Mouse (Mus musculus) heart, adult 2 months (tissue): ENCODE results near the gene Pdgfa. TPM values are rescaled to one million over a fixed set of nuclear protein-coding genes. Genes with fewer than 3 reads are reported as not detected.
A peak's percentile ranks its signal among the peaks of the same experiment; 100 is the strongest.

Experiments
- DNase-seq, 2 experiments: peaks; one replicate each; pipeline ENCODE4 v3.0.0; 2021
- H3K27ac ChIP-seq: fragments of 200-600 bp; 2 replicates; pipeline ENCODE4 v1.8.1; 2022
- H3K27me3 ChIP-seq: fragments of 200-500 bp; 2 replicates; pipeline ENCODE4 v1.6.1; 2012; ENCODE audit warnings: mild to moderate bottlenecking, low read length, inconsistent platforms, mixed read lengths; ENCODE audit not compliant: control insufficient read depth, insufficient read depth
- H3K36me3 ChIP-seq: fragments of 200-500 bp; 2 replicates; pipeline ENCODE4 v1.6.1; 2012; ENCODE audit warnings: low read length, inconsistent platforms; ENCODE audit not compliant: control insufficient read depth, insufficient read depth
- H3K4me1 ChIP-seq: fragments of 200-500 bp; 2 replicates; pipeline ENCODE4 v1.6.1; 2011; ENCODE audit warnings: low read length; ENCODE audit not compliant: control insufficient read depth, insufficient read depth
- H3K4me3 ChIP-seq: fragments of 200-600 bp; 2 replicates; pipeline ENCODE4 v1.8.1; 2022
- H3K79me2 ChIP-seq: fragments of 200-500 bp; replicated peaks from 2 replicates; pipeline ENCODE4 v1.6.1; 2012; ENCODE audit warnings: mild to moderate bottlenecking, inconsistent platforms, low read length, moderate library complexity, mixed read lengths; ENCODE audit not compliant: control insufficient read depth, insufficient read depth
- H3K9ac ChIP-seq: fragments of 200-500 bp; 2 replicates; pipeline ENCODE4 v1.6.1; 2012; ENCODE audit warnings: low read depth, mild to moderate bottlenecking, control low read depth, inconsistent platforms, low read length, mixed read lengths
- CTCF ChIP-seq: fragments of 200-600 bp; IDR thresholded peaks from 2 replicates; pipeline ENCODE4 v1.8.1; 2022; ENCODE audit warnings: antibody characterized with exemption, mild to moderate bottlenecking, moderate library complexity
- EP300 ChIP-seq: fragments of 200-500 bp; IDR thresholded peaks from 2 replicates; pipeline ENCODE4 v1.6.1; 2011; ENCODE audit warnings: low read depth, low read length, control low read depth; ENCODE audit not compliant: insufficient read depth
- POLR2A ChIP-seq: fragments of 200-500 bp; IDR thresholded peaks from 2 replicates; pipeline ENCODE4 v1.6.1; 2011; ENCODE audit warnings: mild to moderate bottlenecking, low read depth, low read length, control low read depth; ENCODE audit not compliant: insufficient read depth
- WGBS: fragments of 180-500 bp; shearing (Covaris S2); methylation state at CpG from one replicate; pipeline ENCODE4 v1.1.7; 2018; 5-methylcytosine and 5-hydroxymethylcytosine counted together
- intact Hi-C: fragments of 180-260 bp; cut with DNase I; formaldehyde crosslinking; loops from one replicate; pipeline ENCODE4 v1.15.1; 2025
- long read RNA-seq: library from polyadenylated mRNA; stranded (forward); transcript quantifications from one replicate; pipeline ENCODE4 v2.0.0, GENCODE M21; 2021
- polyA plus RNA-seq: library from polyadenylated mRNA; depleted of rRNA; stranded (reverse); fragments of >200 nt; gene quantifications from 2 replicates; pipeline ENCODE4 v1.2.3, GENCODE M21; 2012; rRNA removed
- total RNA-seq, 2 experiments: library from RNA; stranded (reverse); gene quantifications; 2 replicates each; pipeline ENCODE4 v1.2.3; 2021

Gene Pdgfa
- total RNA-seq = 10 to 100 TPM; 19.6 to 20.7 TPM
- polyA plus RNA-seq = 13.2 and 14.2 TPM in 2 replicates
- long read RNA-seq, transcript Pdgfa-202 (6 exons, 2,060 nt) = major isoform, 6 of 13 reads
- long read RNA-seq, partial matches to known transcripts = 1 of 13 reads
- long read RNA-seq, other reads (novel, unspliced or antisense) = 2 of 13 reads

GRCm38 (mm10) chr5:138997171-138997788 is at the start of gene Pdgfa:
Gene Pdgfa (minus strand): TSS chr5:138997370.
- WGBS = 8% methylated on average over 48 of the region's 48 CpGs
- H3K4me3 ChIP-seq = peak within 1 kb of the TSS; percentile 71
- H3K4me1 ChIP-seq = peaks cover 9% of the 10 kb centered on the region
- intact Hi-C loops = loop anchor here (2.0 to 5.0 kb wide), 2 partner anchors 18 to 85 kb away; no protein-coding TSS in a partner anchor
- H3K9ac ChIP-seq = peak within 1 kb of the TSS; percentile 89
- no peaks in the 10 kb centered on the region for H3K27me3 ChIP-seq
- peak within 1 kb of the TSS; percentile 91 for H3K27ac ChIP-seq
- TF ChIP-seq CTCF (no peak), EP300 (no peak), POLR2A (no peak)
- H3K79me2 ChIP-seq = no peaks in the 10 kb centered on the region
- peak; percentile 76 to 86 for DNase-seq
- H3K36me3 ChIP-seq = no peaks in the 10 kb centered on the region

GRCm38 (mm10) chr5:139046636-139047035 is 49.5 kb upstream of the Pdgfa start:
- Histone ChIP-seq H3K4me3 (no peak overlapping the region), H3K27ac (no peak overlapping the region), H3K4me1 (no peaks in the 10 kb centered on the region), H3K79me2 (no peaks in the 10 kb centered on the region), H3K27me3 (no peaks in the 10 kb centered on the region), H3K36me3 (no peaks in the 10 kb centered on the region), H3K9ac (no peak overlapping the region)
- TF ChIP-seq CTCF = no peak
- TF ChIP-seq EP300 = no peak
- no peak for TF ChIP-seq POLR2A
- intact Hi-C loops = no loop called here
- no peak for DNase-seq
- WGBS = 61% methylated on average over 5 of the region's 5 CpGs

GRCm38 (mm10) chr5:139043546-139043945 is 46.4 kb upstream of the Pdgfa start:
- no peak overlapping the region for H3K9ac ChIP-seq
- H3K4me1 ChIP-seq = no peaks in the 10 kb centered on the region
- TF ChIP-seq CTCF (no peak), EP300 (no peak)
- intact Hi-C loops = no loop called here
- H3K4me3 ChIP-seq = no peak overlapping the region
- WGBS = 64% methylated on average over 4 of the region's 4 CpGs
- no peak overlapping the region for H3K27ac ChIP-seq
- no peaks in the 10 kb centered on the region for H3K36me3 ChIP-seq
- H3K79me2 ChIP-seq = no peaks in the 10 kb centered on the region
- DNase-seq = no peak
- no peaks in the 10 kb centered on the region for H3K27me3 ChIP-seq

- H3K4me3 ChIP-seq = no peak overlapping the region
- H3K36me3 ChIP-seq = no peaks in the 10 kb centered on the region
- 81% methylated on average over 12 of the region's 12 CpGs for WGBS
- H3K79me2 ChIP-seq = no peaks in the 10 kb centered on the region
- no peak for DNase-seq
- TF ChIP-seq EP300 (no peak), CTCF (no peak), POLR2A (no peak)
- no peaks in the 10 kb centered on the region for H3K4me1 ChIP-seq
- intact Hi-C loops = no loop called here
- no peaks in the 10 kb centered on the region for H3K27me3 ChIP-seq
- H3K27ac ChIP-seq = no peak overlapping the region
- no peak overlapping the region for H3K9ac ChIP-seq
These were observed 45.1 kb upstream of the Pdgfa start for GRCm38 (mm10) chr5:139042299-139042698.

DNA sequence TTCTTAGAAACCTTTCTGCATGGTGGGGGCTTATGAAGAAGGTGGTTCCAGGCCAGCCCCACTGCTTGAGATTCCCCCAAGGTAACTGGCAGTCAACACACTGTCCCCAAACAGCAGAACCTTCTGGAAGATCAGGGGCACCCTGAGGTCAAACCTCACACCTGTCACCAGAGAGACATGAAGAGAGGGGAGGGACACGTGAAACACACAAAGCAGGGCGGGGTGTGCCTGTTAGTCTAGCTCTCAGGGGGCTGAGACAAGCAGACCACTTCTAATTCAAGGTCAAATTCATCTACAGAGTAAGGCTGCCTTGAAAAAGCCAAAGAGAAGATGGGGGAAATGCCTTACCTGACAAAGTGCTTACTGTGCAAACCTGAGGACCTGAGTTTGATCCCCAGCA is 38.0 kb upstream of the Pdgfa start:
- WGBS = 87% methylated on average over 2 of the region's 2 CpGs
- H3K36me3 ChIP-seq = no peaks in the 10 kb centered on the region
- H3K27me3 ChIP-seq = no peaks in the 10 kb centered on the region
- peaks cover 1% of the 10 kb centered on the region; the same call in 1 of the 2 replicates for H3K4me1 ChIP-seq
- TF ChIP-seq EP300 = no peak
- TF ChIP-seq CTCF = no peak
- no peak for TF ChIP-seq POLR2A
- DNase-seq = no peak
- H3K79me2 ChIP-seq = no peaks in the 10 kb centered on the region
- no peak overlapping the region for H3K27ac ChIP-seq
- intact Hi-C loops = no loop called here
- no peak overlapping the region for H3K9ac ChIP-seq
- H3K4me3 ChIP-seq = no peak overlapping the region

DNA sequence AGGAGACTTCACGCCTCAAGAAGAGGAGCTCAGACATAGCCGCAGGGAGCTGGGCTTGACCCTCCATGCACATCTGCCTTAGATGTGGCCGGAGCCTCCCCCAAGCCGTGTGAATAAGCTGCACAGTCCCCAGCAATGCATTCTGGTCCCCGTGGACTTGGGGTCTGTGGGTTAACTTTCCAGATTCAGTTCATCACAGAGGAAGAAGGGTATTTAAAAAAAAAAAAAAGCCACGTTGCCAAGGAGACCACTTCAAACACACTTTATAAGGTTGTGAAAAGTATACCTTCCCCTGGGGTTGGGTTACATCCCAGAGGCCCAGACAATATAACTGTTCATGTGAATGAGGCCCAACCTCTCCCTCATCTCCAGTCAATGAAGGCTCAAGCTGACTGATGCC is 37.6 kb upstream of the Pdgfa start:
- no peak for TF ChIP-seq EP300
- no peak for TF ChIP-seq CTCF
- TF ChIP-seq POLR2A = no peak
- intact Hi-C loops = no loop called here
- Histone ChIP-seq H3K79me2 (no peaks in the 10 kb centered on the region), H3K27ac (no peak overlapping the region), H3K4me1 (peaks cover 1% of the 10 kb centered on the region; the same call in 1 of the 2 replicates), H3K9ac (no peak overlapping the region), H3K27me3 (no peaks in the 10 kb centered on the region), H3K4me3 (no peak overlapping the region), H3K36me3 (no peaks in the 10 kb centered on the region)
- WGBS = 84% methylated on average over 6 of the region's 6 CpGs
- no peak for DNase-seq
